Mouse (Mus musculus) liver, embryonic 14.5 days (tissue): Measurements from ENCODE around the gene A4gnt.

Source experiments
- CTCF ChIP-seq: IDR thresholded peaks from 2 replicates; pipeline ENCODE4 v1.5.1; 2016; ENCODE audit warnings: antibody characterized with exemption, low read depth, control low read depth
- EP300 ChIP-seq: IDR thresholded peaks from 2 replicates; pipeline ENCODE4 v1.6.1; 2016; ENCODE audit warnings: antibody characterized with exemption, low read depth

DNA sequence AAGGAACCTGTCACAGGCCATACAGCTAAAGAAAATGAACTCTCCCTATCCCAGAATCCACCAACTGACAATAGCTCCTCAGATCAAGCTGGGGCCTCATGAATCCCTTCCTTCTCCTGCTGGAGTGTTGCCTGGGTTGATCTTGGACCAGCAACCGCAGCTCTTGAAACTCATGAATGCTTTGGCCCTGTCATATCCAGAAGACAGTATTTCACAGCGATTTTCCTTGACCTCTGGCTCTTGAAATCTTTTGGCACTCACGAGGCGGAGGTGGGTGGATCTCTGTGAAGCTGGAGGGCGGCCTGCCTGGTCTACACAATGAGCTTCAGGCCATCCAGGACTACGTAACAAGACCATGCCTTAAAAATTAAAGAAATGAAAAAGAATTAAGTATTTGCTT lies 11.8 kb downstream of the A4gnt start:
- TF ChIP-seq CTCF (no peak), EP300 (no peak)
